Mouse (Mus musculus) C2C12 (cell line): ENCODE results near the gene Sdk2. TPM values are rescaled to one million over a fixed set of nuclear protein-coding genes. Genes with fewer than 3 reads are reported as not detected.

Experiments
- H3K27me3 ChIP-seq: one replicate; pipeline ENCODE4 v1.6.1; 2011; ENCODE audit not compliant: control insufficient read depth, insufficient read depth, insufficient read length
- H3K36me3 ChIP-seq: one replicate; pipeline ENCODE4 v1.6.1; 2011; ENCODE audit not compliant: control insufficient read depth, insufficient read depth
- H3K4me3 ChIP-seq: one replicate; pipeline ENCODE4 v1.5.1; 2011; ENCODE audit warnings: mild to moderate bottlenecking, control low read depth; ENCODE audit not compliant: poor library complexity, insufficient read depth, severe bottlenecking
- H3K79me2 ChIP-seq: one replicate; pipeline ENCODE4 v1.6.1; 2011; ENCODE audit not compliant: control insufficient read depth, insufficient read depth
- H3K79me3 ChIP-seq: one replicate; pipeline ENCODE4 v1.6.1; 2011; ENCODE audit warnings: low read depth, control low read depth
- H3ac ChIP-seq: one replicate; pipeline ENCODE3; 2011; ENCODE audit warnings: low read depth; ENCODE audit not compliant: control insufficient read depth, insufficient read length
- CEBPB ChIP-seq: IDR thresholded peaks from one replicate; pipeline ENCODE4 v1.6.1; 2011; ENCODE audit warnings: low read depth, mild to moderate bottlenecking, control low read depth, moderate library complexity
- CTCF ChIP-seq: IDR thresholded peaks from one replicate; pipeline ENCODE4 v1.5.1; 2011; ENCODE audit not compliant: control insufficient read depth, insufficient read depth, insufficient read length
- FOSL1 ChIP-seq: IDR thresholded peaks from one replicate; pipeline ENCODE4 v1.8.0; 2011; ENCODE audit warnings: mild to moderate bottlenecking, low read length; ENCODE audit not compliant: poor library complexity, insufficient read depth, severe bottlenecking
- MAX ChIP-seq: IDR thresholded peaks from one replicate; pipeline ENCODE4 v1.6.1; 2011; ENCODE audit warnings: mild to moderate bottlenecking, control low read depth
- MYOD1 ChIP-seq: IDR thresholded peaks from one replicate; pipeline ENCODE4 v1.6.1; 2011; ENCODE audit warnings: low read depth; ENCODE audit not compliant: control insufficient read depth, insufficient read length
- MYOG ChIP-seq: IDR thresholded peaks from one replicate; pipeline ENCODE4 v1.6.1; 2011; ENCODE audit not compliant: control insufficient read depth, insufficient read length; ENCODE audit errors: extremely low read depth
- USF1 ChIP-seq: IDR thresholded peaks from one replicate; pipeline ENCODE4 v1.6.1; 2011; ENCODE audit warnings: low read depth, mild to moderate bottlenecking, control low read depth, moderate library complexity
- polyA plus RNA-seq: library from polyadenylated mRNA; unstranded; fragments of >200 nt; fragmentation: generic; extraction: Trizol; gene quantifications from one replicate; pipeline ENCODE4 v1.2.1, GENCODE M21; 2012; ENCODE audit warnings: missing spikeins

Gene Sdk2
- polyA plus RNA-seq, 1 experiment: 0.05 TPM

GRCm38 (mm10) chr11:114080606-114081005, 13.8 kb upstream of the Sdk2 start:
- Histone ChIP-seq H3K79me3 (no peaks in the 10 kb centered on the region), H3K4me3 (no peak overlapping the region), H3K79me2 (no peaks in the 10 kb centered on the region), H3K36me3 (no peaks in the 10 kb centered on the region), H3ac (no peak overlapping the region), H3K27me3 (no peaks in the 10 kb centered on the region)
- TF ChIP-seq USF1: no peak

GRCm38 (mm10) chr11:114072644-114073043, 5.8 kb upstream of the Sdk2 start:
- no peak for TF ChIP-seq MYOG
- TF ChIP-seq CTCF: no peak
- TF ChIP-seq MYOD1: no peak
- TF ChIP-seq USF1: no peak
- TF ChIP-seq MAX: no peak
- TF ChIP-seq FOSL1: no peak
- no peak for TF ChIP-seq CEBPB
- H3K4me3 ChIP-seq: no peak overlapping the region

GRCm38 (mm10) chr11:114071998-114072397, 5.2 kb upstream of the Sdk2 start:
- Histone ChIP-seq H3K27me3 (no peaks in the 10 kb centered on the region), H3K4me3 (no peak overlapping the region), H3K79me3 (no peaks in the 10 kb centered on the region), H3K36me3 (no peaks in the 10 kb centered on the region), H3K79me2 (no peaks in the 10 kb centered on the region), H3ac (no peak overlapping the region)
- TF ChIP-seq MYOD1: no peak
- no peak for TF ChIP-seq CEBPB
- no peak for TF ChIP-seq MAX
- TF ChIP-seq FOSL1: no peak
- no peak for TF ChIP-seq CTCF
- TF ChIP-seq USF1: no peak
- no peak for TF ChIP-seq MYOG

More at GRCm38 (mm10) chr11:114072644-114073043, 5.8 kb upstream of the Sdk2 start:
- no peaks in the 10 kb centered on the region for H3K79me3 ChIP-seq
- H3K36me3 ChIP-seq: no peaks in the 10 kb centered on the region
- no peaks in the 10 kb centered on the region for H3K79me2 ChIP-seq
- H3ac ChIP-seq: no peak overlapping the region
- H3K27me3 ChIP-seq: no peaks in the 10 kb centered on the region

GRCm38 (mm10) chr11:114070881-114071280, 4.0 kb upstream of the Sdk2 start:
- no peak for TF ChIP-seq MAX
- no peak for TF ChIP-seq MYOG
- no peak for TF ChIP-seq CTCF
- no peak for TF ChIP-seq USF1
- no peak for TF ChIP-seq MYOD1
- TF ChIP-seq FOSL1: no peak
- no peak for TF ChIP-seq CEBPB
- Histone ChIP-seq H3K27me3 (no peaks in the 10 kb centered on the region), H3K79me3 (no peaks in the 10 kb centered on the region), H3K79me2 (no peaks in the 10 kb centered on the region), H3K36me3 (no peaks in the 10 kb centered on the region), H3K4me3 (no peak overlapping the region), H3ac (no peak overlapping the region)

- Histone ChIP-seq H3K79me3 (no peaks in the 10 kb centered on the region), H3K4me3 (no peak overlapping the region), H3K36me3 (no peaks in the 10 kb centered on the region), H3K27me3 (no peaks in the 10 kb centered on the region), H3ac (no peak overlapping the region), H3K79me2 (no peaks in the 10 kb centered on the region)
- TF ChIP-seq USF1: no peak
- TF ChIP-seq CEBPB: no peak
- no peak for TF ChIP-seq MYOD1
- no peak for TF ChIP-seq FOSL1
- no peak for TF ChIP-seq CTCF
- no peak for TF ChIP-seq MAX
- TF ChIP-seq MYOG: no peak
These were observed 3.3 kb upstream of the Sdk2 start for GRCm38 (mm10) chr11:114070131-114070530.

- Histone ChIP-seq H3K36me3 (no peaks in the 10 kb centered on the region), H3K27me3 (no peaks in the 10 kb centered on the region)
- TF ChIP-seq MAX (no peak), CEBPB (no peak), MYOG (no peak), MYOD1 (no peak), FOSL1 (no peak), CTCF (no peak), USF1 (no peak)
These were observed 1.5 kb upstream of the Sdk2 start for GRCm38 (mm10) chr11:114068390-114068789.

More at GRCm38 (mm10) chr11:114068390-114068789, 1.5 kb upstream of the Sdk2 start:
- Histone ChIP-seq H3K4me3 (no peak overlapping the region), H3K79me2 (no peaks in the 10 kb centered on the region), H3K79me3 (no peaks in the 10 kb centered on the region), H3ac (no peak overlapping the region)
